Mouse (Mus musculus): ENCODE data around the gene Gm20388.

GRCm38 (mm10) chr8:120751226-120752081, 840.8 kb downstream of the Gm20388 start:
- TF ChIP-seq MAFK (IDR thresholded peaks at IDR 0.05; ENCODE audit: insufficient read depth, low read depth, low read length) (no peak), ZNF384 (IDR thresholded peaks at IDR 0.05; ENCODE audit: low read depth, low read length) (no peak)
